Mouse (Mus musculus) lung, adult 18-20 months (tissue): ENCODE measurements around the gene Olfr159.

Experiments used
- DNase-seq, 2 experiments: peaks; one replicate each; pipeline ENCODE4 v3.0.0; 2022; ENCODE audit warnings: mixed read lengths in 2 of 2

Olfr159 gene

DNA sequence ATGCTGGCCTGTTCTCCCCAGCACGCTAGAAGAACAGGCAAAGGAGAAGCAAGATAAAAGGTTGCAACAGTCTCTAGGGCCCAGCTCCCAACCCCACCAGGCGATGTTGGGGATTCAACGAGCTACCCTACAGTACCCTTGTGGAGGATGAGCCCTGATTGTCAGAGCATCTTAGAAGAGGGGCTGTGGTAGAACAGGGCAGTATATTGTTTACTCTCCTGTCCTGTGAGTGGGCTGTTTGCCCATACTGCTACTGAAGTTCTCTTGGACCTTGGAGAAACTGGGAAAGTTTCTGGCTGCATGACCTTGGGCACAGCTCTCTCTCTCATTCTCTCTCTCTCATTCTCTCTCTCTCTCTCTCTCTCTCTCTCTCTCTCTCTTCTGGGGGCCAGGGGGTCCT is 41.7 kb downstream of the Olfr159 start:
- no peak for DNase-seq

DNA sequence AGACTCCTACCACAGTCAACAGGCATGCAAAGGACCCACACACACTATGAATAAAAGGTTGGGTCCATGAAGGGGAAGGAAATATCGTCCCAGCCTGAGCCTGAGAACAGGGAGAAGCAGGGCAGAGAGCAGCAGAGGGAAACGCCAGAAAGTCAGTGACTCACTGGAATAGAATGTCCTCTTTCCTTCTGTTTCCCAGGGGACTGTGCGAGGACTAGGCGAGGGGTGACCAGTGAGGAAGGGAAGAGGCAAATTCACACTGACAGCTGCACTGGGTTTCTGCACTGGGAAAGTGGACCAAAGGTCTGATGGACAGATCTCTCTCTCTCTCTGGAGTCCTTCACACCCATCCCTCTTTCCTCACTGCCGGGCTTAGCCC is 42.2 kb downstream of the Olfr159 start:
- DNase-seq = peak; percentile 74 to 85

- DNase-seq = no peak
Observed at GRCm38 (mm10) chr4:43727718-43728575, 42.9 kb downstream of the Olfr159 start.

- peak; percentile 95 to 98 for DNase-seq
Observed at GRCm38 (mm10) chr4:43726995-43727394, 43.8 kb downstream of the Olfr159 start, which contains the start of gene Hrct1. Gene Hrct1, plus strand, starts transcription at chr4:43727188.

DNA sequence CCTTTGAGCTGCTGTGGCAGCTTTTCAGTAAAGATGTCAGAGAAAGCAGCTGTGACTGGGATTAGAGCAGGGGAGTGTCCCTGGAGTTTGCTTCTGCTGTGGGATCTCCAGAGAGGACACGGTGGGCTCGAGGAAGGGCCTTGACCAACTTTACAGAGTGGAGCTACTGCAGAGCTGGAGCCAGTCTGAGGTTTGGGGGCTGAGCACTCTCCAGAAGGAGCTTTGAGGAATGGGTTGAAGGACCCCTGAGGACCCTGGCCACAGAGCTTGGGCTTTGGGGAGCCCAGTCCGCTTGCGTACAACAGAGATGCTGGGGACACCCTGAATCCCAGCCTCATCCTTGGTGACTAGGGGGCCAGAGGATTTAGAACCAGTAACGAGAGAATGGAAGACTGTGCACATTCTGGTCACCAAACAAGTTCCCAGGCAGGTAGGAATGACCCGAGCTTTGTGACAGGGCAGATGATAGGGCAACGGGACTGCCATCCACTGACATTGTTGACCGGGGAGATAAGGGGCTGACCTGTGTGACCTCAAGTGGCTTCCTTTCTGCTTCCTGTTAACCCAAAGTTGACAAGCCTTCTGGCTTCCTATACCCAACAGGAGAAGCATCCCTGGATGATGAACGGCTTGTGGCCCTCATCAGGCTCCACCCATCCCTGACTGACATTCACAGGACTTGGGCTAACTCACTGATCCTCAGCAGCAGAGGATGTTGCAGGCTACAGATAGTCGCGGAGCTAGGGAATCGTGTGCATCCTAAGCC is 44.4 kb downstream of the Olfr159 start:
- no peak for DNase-seq

DNA sequence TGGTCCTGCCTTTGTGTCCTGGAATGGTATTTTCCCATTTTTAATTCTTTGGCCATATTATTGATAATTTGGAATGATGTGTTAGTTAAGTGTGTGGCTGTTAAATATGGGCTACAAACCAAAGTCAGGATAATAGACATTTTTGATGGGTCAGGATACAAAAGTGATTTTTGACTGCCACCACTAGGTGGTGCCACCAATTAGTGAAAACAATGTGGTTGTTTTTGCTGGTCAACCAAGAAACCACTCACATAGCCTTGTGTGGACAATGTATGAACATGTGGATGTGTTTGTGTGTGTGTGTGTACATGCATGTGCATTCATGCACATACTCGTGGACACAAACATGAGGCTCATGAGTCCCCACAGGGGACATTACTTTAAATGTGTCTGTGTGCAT is 46.0 kb downstream of the Olfr159 start:
- DNase-seq = peak; percentile 31 to 66

- DNase-seq = no peak
Observed at GRCm38 (mm10) chr4:43722191-43722590, 48.6 kb downstream of the Olfr159 start.

GRCm38 (mm10) chr4:43720491-43721228 is 50.1 kb downstream of the Olfr159 start:
- no peak for DNase-seq
